12 mouse cellular contexts compared by ENCODE assay signal in the genomic region with DNA sequence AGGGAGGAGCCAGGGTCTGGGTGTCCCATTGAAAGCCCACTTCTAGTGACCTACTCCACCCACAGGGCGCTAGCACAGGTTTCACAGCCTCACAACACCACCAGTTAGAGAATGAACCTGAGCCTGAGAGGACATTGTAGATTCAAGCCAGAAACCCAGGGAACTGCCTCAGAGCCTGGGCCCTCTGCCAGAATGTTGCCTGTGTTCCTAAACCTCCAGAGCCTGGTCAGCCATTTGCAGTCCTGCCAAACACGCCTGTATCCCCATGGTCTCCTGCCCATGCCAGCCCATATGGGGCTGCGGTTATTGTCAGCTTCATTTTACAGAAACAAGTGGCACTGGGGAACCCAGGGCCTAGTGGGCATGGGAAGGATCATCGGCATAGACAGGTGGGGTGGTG. TPM values are rescaled to one million over a fixed set of nuclear protein-coding genes. Genes with fewer than 3 reads are reported as not detected.
DNase-seq lines count a peak whose midpoint lies in the region; ATAC-seq and TF ChIP-seq lines count a peak whose summit lies in the region.
"Had no signal": no experiment of that assay in that cellular context is flagged by ENCODE, and none has a peak within 500 bp of the region (broad histone marks: within the 10 kb centered on the region; RNA-seq: fewer than 3 reads in every experiment).

No protein-coding gene starts in this region.

- 70% methylated on average over 4 of the region's 4 CpGs for WGBS in heart, embryonic 11.5 days (ENCODE audit: insufficient replicate concordance)
- 77% methylated on average over 4 of the region's 4 CpGs for WGBS in lung, postnatal 0 days

- no peak for TF ChIP-seq EP300 in lung, postnatal 0 days (IDR thresholded peaks at IDR 0.05)

- H3K36me3 ChIP-seq in heart, embryonic 11.5 days (ENCODE audit: control insufficient read depth, insufficient read depth, low read length): no peaks in the 10 kb centered on the region
- H3K36me3 ChIP-seq in lung, postnatal 0 days (ENCODE audit: insufficient read depth, low read length): no peaks in the 10 kb centered on the region
- H3K36me3 ChIP-seq: liver, embryonic 13.5 days had no signal

- no peak overlapping the region for H3K27ac ChIP-seq in heart, embryonic 11.5 days (ENCODE audit: low read depth, low read length)
- no peak overlapping the region for H3K27ac ChIP-seq in lung, postnatal 0 days (ENCODE audit: low read length)
- H3K27ac ChIP-seq: liver, embryonic 13.5 days; macrophage had no signal

- peak; percentile 48 to 61 for DNase-seq in heart, postnatal 10 days
- DNase-seq in MN1 (ENCODE audit: low spot score): peak; percentile 83
- DNase-seq in adrenal gland, postnatal 14 days: peak; percentile 69
- DNase-seq in cerebellum, postnatal 25 days: peak; percentile 73 to 83
- DNase-seq in frontal cortex, postnatal 25 days (ENCODE audit: low spot score in 2 of 2): no peak
- no peak for DNase-seq in lung, postnatal 0 days (ENCODE audit: low spot score)
- DNase-seq: gastrocnemius, postnatal 36 days; liver, embryonic 13.5 days had no signal

- intact Hi-C loops in heart, postnatal 10 days (cut with DNase I): no loop called here

- peaks cover 2% of the 10 kb centered on the region; the same call in 1 of the 2 replicates for H3K27me3 ChIP-seq in heart, embryonic 11.5 days (ENCODE audit: control insufficient read depth, insufficient read depth, low read length)
- H3K27me3 ChIP-seq in lung, postnatal 0 days (replicated peaks; ENCODE audit: insufficient read depth, low read length): no peaks in the 10 kb centered on the region
- H3K27me3 ChIP-seq: liver, embryonic 13.5 days had no signal

- H3K4me2 ChIP-seq in heart, embryonic 11.5 days: no peak overlapping the region
- no peak overlapping the region for H3K4me2 ChIP-seq in lung, postnatal 0 days (replicated peaks; ENCODE audit: low read depth, low read length)
- H3K4me2 ChIP-seq: liver, embryonic 13.5 days had no signal

- H3K9ac ChIP-seq in heart, embryonic 11.5 days (ENCODE audit: low read depth, low read length): no peak overlapping the region
- no peak overlapping the region for H3K9ac ChIP-seq in lung, postnatal 0 days (replicated peaks; ENCODE audit: low read depth)
- H3K9ac ChIP-seq: liver, embryonic 13.5 days had no signal

- 0 out of 2 replicates have a peak, but pooled peaks cover 4% of the 10 kb centered on the region for H3K4me1 ChIP-seq in heart, embryonic 11.5 days (ENCODE audit: control insufficient read depth, insufficient read depth, low read length)
- no peaks in the 10 kb centered on the region for H3K4me1 ChIP-seq in lung, postnatal 0 days (ENCODE audit: insufficient read depth, low read depth, low read length)
- H3K4me1 ChIP-seq: liver, embryonic 13.5 days had no signal

- no peaks in the 10 kb centered on the region for H3K9me3 ChIP-seq in heart, embryonic 11.5 days (replicated peaks; ENCODE audit: control insufficient read depth, low read length)
- H3K9me3 ChIP-seq in lung, postnatal 0 days (ENCODE audit: low read length): no peaks in the 10 kb centered on the region
- H3K9me3 ChIP-seq: liver, embryonic 13.5 days had no signal

- H3K4me3 ChIP-seq in heart, embryonic 11.5 days (ENCODE audit: low read depth, low read length): no peak overlapping the region
- H3K4me3 ChIP-seq in lung, postnatal 0 days (ENCODE audit: low read depth, low read length): no peak overlapping the region
- H3K4me3 ChIP-seq: liver, embryonic 13.5 days had no signal

- TF ChIP-seq CTCF in lung, postnatal 0 days (IDR thresholded peaks at IDR 0.05): no peak

- no peak for ATAC-seq in heart, embryonic 11.5 days (replicated peaks; ENCODE audit: insufficient number of reproducible peaks, low FRiP score, low TSS enrichment)
- ATAC-seq in lung, postnatal 0 days: no peak

RNA-seq across cellular contexts. Expression of gene Htr6, which starts 20.0 kb away (rescaled TPM):
- total RNA-seq in heart, postnatal 10 days (2021): not detected
- not detected in 2 replicates for polyA plus RNA-seq in heart, embryonic 11.5 days (2014; fragmentation: Nextera tagmentation; extraction: Ambion mirVana)
- total RNA-seq in adrenal gland, postnatal 14 days (2021): 0.15 TPM in 1 of 2 replicates, not detected in the other
- polyA plus RNA-seq in lung, postnatal 0 days (2015; fragmentation: Nextera tagmentation; extraction: Ambion mirVana): not detected in 2 replicates
- total RNA-seq: common myeloid progenitor, adult 5-6 weeks; gastrocnemius, postnatal 36 days had no signal
- polyA plus RNA-seq: liver, embryonic 13.5 days; macrophage; stomach, embryonic 14.5 days had no signal

RNA-seq across cellular contexts. Expression of gene Nbl1, which starts 37.5 kb away (rescaled TPM):
- total RNA-seq in heart, postnatal 10 days (2021): 10 to 100 TPM; 27.9 to 36.3 TPM
- 6.3 and 7.2 TPM in 2 replicates for polyA plus RNA-seq in heart, embryonic 11.5 days (2014; fragmentation: Nextera tagmentation; extraction: Ambion mirVana)
- total RNA-seq in adrenal gland, postnatal 14 days (2021): 33.7 and 39.8 TPM in 2 replicates
- polyA plus RNA-seq in lung, postnatal 0 days (2015; fragmentation: Nextera tagmentation; extraction: Ambion mirVana): 141 and 151 TPM in 2 replicates
- total RNA-seq: common myeloid progenitor, adult 5-6 weeks had no signal

Comparison
In these comparisons a context has a peak if more than half of its experiments do, and no peak if none do; other contexts are left out.
1. DNase-seq: peak in heart, postnatal 10 days (2 of 2), MN1 (single experiment), adrenal gland, postnatal 14 days (single experiment) and cerebellum, postnatal 25 days (2 of 2); none in frontal cortex, postnatal 25 days (0 of 2) and lung, postnatal 0 days (single experiment).